Mouse (Mus musculus) forebrain, embryonic 10.5 days (tissue): Measurements from ENCODE around the gene Ifi27l2a. TPM values are rescaled to one million over a fixed set of nuclear protein-coding genes. Genes with fewer than 3 reads are reported as not detected.
"Not testable (repeated sequence)": the region's sequence is repeated elsewhere in the genome, so short reads cannot be mapped to it uniquely, and the experiment has no call there.

ENCODE experiments used
- DNase-seq: peaks from one replicate; pipeline ENCODE4 v3.0.0-alpha.2; 2017; ENCODE audit warnings: low spot score; ENCODE audit errors: extremely low spot score
- H3K27ac ChIP-seq: fragments of 300-500 bp; sonication (generic); 2 replicates; pipeline ENCODE4 v1.5.1; 2016; ENCODE audit warnings: mild to moderate bottlenecking
- H3K27me3 ChIP-seq: fragments of 300-500 bp; sonication (generic); 2 replicates; pipeline ENCODE4 v1.6.1; 2016; ENCODE audit warnings: mild to moderate bottlenecking; ENCODE audit not compliant: poor library complexity, severe bottlenecking
- H3K36me3 ChIP-seq: fragments of 300-500 bp; sonication (generic); replicated peaks from 2 replicates; pipeline ENCODE4 v1.6.1; 2016; ENCODE audit warnings: mild to moderate bottlenecking, moderate library complexity
- H3K4me1 ChIP-seq: fragments of 300-500 bp; sonication (generic); 2 replicates; pipeline ENCODE4 v1.6.1; 2016
- H3K4me3 ChIP-seq: fragments of 300-500 bp; sonication (generic); 2 replicates; pipeline ENCODE4 v1.5.1; 2016; ENCODE audit warnings: mild to moderate bottlenecking, moderate library complexity
- H3K9me3 ChIP-seq: fragments of 300-500 bp; sonication (generic); 2 replicates; pipeline ENCODE4 v1.6.1; 2016; ENCODE audit warnings: mild to moderate bottlenecking, moderate library complexity
- WGBS: fragments of 180-500 bp; shearing (Covaris S2); methylation state at CpG from one replicate; pipeline ENCODE4 v1.1.7; 2016; 5-methylcytosine and 5-hydroxymethylcytosine counted together
- polyA plus RNA-seq: library from polyadenylated mRNA; unstranded; fragments of >200 nt; fragmentation: Nextera tagmentation; extraction: Ambion mirVana; gene quantifications from 2 replicates; pipeline ENCODE4 v1.2.1, GENCODE M21; 2016

Gene Ifi27l2a
- polyA plus RNA-seq, 1 experiment from 2014 or later: 0.71 TPM

- DNase-seq, H3K36me3 ChIP-seq, H3K4me3 ChIP-seq, H3K27me3 ChIP-seq, H3K9me3 ChIP-seq, H3K4me1 ChIP-seq, H3K27ac ChIP-seq: not testable (repeated sequence)
- WGBS: no CpG with 5 or more reads among the region's 1 CpGs
These were observed 13.2 kb upstream of the Ifi27l2a start for GRCm38 (mm10) chr12:103456727-103457126.

- no peaks in the 10 kb centered on the region for H3K9me3 ChIP-seq
- no peak overlapping the region for H3K27ac ChIP-seq
- no peak for DNase-seq
- no peaks in the 10 kb centered on the region for H3K4me1 ChIP-seq
- no peaks in the 10 kb centered on the region for H3K27me3 ChIP-seq
- no peaks in the 10 kb centered on the region for H3K36me3 ChIP-seq
- no peak overlapping the region for H3K4me3 ChIP-seq
These were observed 9.9 kb upstream of the Ifi27l2a start for GRCm38 (mm10) chr12:103453361-103453760.

- H3K4me1 ChIP-seq: 0 out of 2 replicates have a peak, but pooled peaks cover 3% of the 10 kb centered on the region
- H3K9me3 ChIP-seq: no peaks in the 10 kb centered on the region
- H3K36me3 ChIP-seq: no peaks in the 10 kb centered on the region
- no peak for DNase-seq
- H3K27me3 ChIP-seq: no peaks in the 10 kb centered on the region
- 80% methylated on average over 3 of the region's 3 CpGs for WGBS
- H3K27ac ChIP-seq: no peak overlapping the region
- no peak overlapping the region for H3K4me3 ChIP-seq
These were observed 1.6 kb upstream of the Ifi27l2a start for GRCm38 (mm10) chr12:103445060-103445459.

GRCm38 (mm10) chr12:103444261-103444660, 781 bp upstream of the Ifi27l2a start:
- 48% methylated on average over 6 of the region's 7 CpGs for WGBS
- DNase-seq: not testable (repeated sequence)

GRCm38 (mm10) chr12:103437601-103438000, 5.9 kb downstream of the Ifi27l2a start:
- WGBS: 87% methylated on average over 1 of the region's 1 CpGs
- no peak overlapping the region for H3K4me3 ChIP-seq
- no peak overlapping the region for H3K27ac ChIP-seq
- no peaks in the 10 kb centered on the region for H3K4me1 ChIP-seq
- DNase-seq: no peak
- H3K27me3 ChIP-seq: no peaks in the 10 kb centered on the region
- no peaks in the 10 kb centered on the region for H3K9me3 ChIP-seq
- no peaks in the 10 kb centered on the region for H3K36me3 ChIP-seq

More at GRCm38 (mm10) chr12:103444261-103444660, 781 bp upstream of the Ifi27l2a start:
- not testable (repeated sequence) for H3K36me3 ChIP-seq, H3K27ac ChIP-seq, H3K9me3 ChIP-seq, H3K4me1 ChIP-seq, H3K4me3 ChIP-seq, H3K27me3 ChIP-seq

GRCm38 (mm10) chr12:103434861-103435260, 8.6 kb downstream of the Ifi27l2a start:
- no peak overlapping the region for H3K4me3 ChIP-seq
- no peak for DNase-seq
- no peak overlapping the region for H3K27ac ChIP-seq
- no peaks in the 10 kb centered on the region for H3K36me3 ChIP-seq
- no peaks in the 10 kb centered on the region for H3K4me1 ChIP-seq
- no peaks in the 10 kb centered on the region for H3K9me3 ChIP-seq
- no peaks in the 10 kb centered on the region for H3K27me3 ChIP-seq

GRCm38 (mm10) chr12:103433986-103434731, 9.3 kb downstream of the Ifi27l2a start, which contains the start of gene Ifi27:
Ifi27 (plus strand) TSS chr12:103434211.
- no peak for DNase-seq
- no peaks in the 10 kb centered on the region for H3K9me3 ChIP-seq
- H3K27me3 ChIP-seq: no peaks in the 10 kb centered on the region
- no peak within 1 kb of the TSS for H3K4me3 ChIP-seq
- H3K27ac ChIP-seq: no peak within 1 kb of the TSS
- H3K4me1 ChIP-seq: no peaks in the 10 kb centered on the region
- WGBS: 77% methylated on average over 8 of the region's 8 CpGs
- H3K36me3 ChIP-seq: no peaks in the 10 kb centered on the region

GRCm38 (mm10) chr12:103433430-103433829, 10.1 kb downstream of the Ifi27l2a start:
- Histone ChIP-seq H3K27ac (no peak overlapping the region), H3K9me3 (no peaks in the 10 kb centered on the region), H3K27me3 (no peaks in the 10 kb centered on the region), H3K4me3 (no peak overlapping the region), H3K36me3 (no peaks in the 10 kb centered on the region), H3K4me1 (no peaks in the 10 kb centered on the region)
- no peak for DNase-seq
- 95% methylated on average over 2 of the region's 2 CpGs for WGBS

GRCm38 (mm10) chr12:103426710-103427109, 16.8 kb downstream of the Ifi27l2a start:
- H3K27ac ChIP-seq: no peak overlapping the region
- H3K27me3 ChIP-seq: no peaks in the 10 kb centered on the region
- H3K36me3 ChIP-seq: peaks cover 25% of the 10 kb centered on the region
- no peaks in the 10 kb centered on the region for H3K9me3 ChIP-seq
- WGBS: 87% methylated on average over 7 of the region's 7 CpGs
- H3K4me1 ChIP-seq: peaks cover 23% of the 10 kb centered on the region
- no peak for DNase-seq
- H3K4me3 ChIP-seq: no peak overlapping the region

- peak within 1 kb of the TSS; percentile 98 for H3K4me3 ChIP-seq
- peaks cover 30% of the 10 kb centered on the region for H3K4me1 ChIP-seq
- no peaks in the 10 kb centered on the region for H3K9me3 ChIP-seq
- no peaks in the 10 kb centered on the region for H3K27me3 ChIP-seq
- DNase-seq: peak; percentile 99
- peak within 1 kb of the TSS; percentile 89 for H3K27ac ChIP-seq
- H3K36me3 ChIP-seq: peaks cover 30% of the 10 kb centered on the region
- 1% methylated on average over 33 of the region's 33 CpGs for WGBS
These were observed 17.6 kb downstream of the Ifi27l2a start, which contains the start of gene Ddx24 for GRCm38 (mm10) chr12:103425729-103426470. Ddx24 (minus strand) TSS chr12:103425830.

GRCm38 (mm10) chr12:103425016-103425728, 18.3 kb downstream of the Ifi27l2a start:
- Histone ChIP-seq H3K4me3 (peak overlapping the region; percentile 98), H3K36me3 (peaks cover 30% of the 10 kb centered on the region), H3K27me3 (no peaks in the 10 kb centered on the region), H3K27ac (peak overlapping the region; percentile 89), H3K9me3 (no peaks in the 10 kb centered on the region), H3K4me1 (peaks cover 30% of the 10 kb centered on the region)
- 11% methylated on average over 33 of the region's 33 CpGs for WGBS
- no peak for DNase-seq

- Histone ChIP-seq H3K9me3 (no peaks in the 10 kb centered on the region), H3K4me3 (no peak overlapping the region), H3K27ac (no peak overlapping the region), H3K4me1 (no peaks in the 10 kb centered on the region), H3K36me3 (peaks cover 95% of the 10 kb centered on the region), H3K27me3 (no peaks in the 10 kb centered on the region)
- 93% methylated on average over 10 of the region's 10 CpGs for WGBS
- no peak for DNase-seq
These were observed 35.3 kb downstream of the Ifi27l2a start for GRCm38 (mm10) chr12:103408144-103408543.
